Mouse (Mus musculus) CD4-positive helper T cell, adult 2 months (primary cell): ENCODE measurements around the gene 9230112D13Rik.

Experiments
- DNase-seq: peaks from one replicate; pipeline ENCODE4 v3.0.0-alpha.2; 2012; ENCODE audit warnings: low read depth, missing footprints, low spot score

Gene 9230112D13Rik

GRCm38 (mm10) chr14:34541896-34542295 is 19.3 kb upstream of the 9230112D13Rik start:
- no peak for DNase-seq

GRCm38 (mm10) chr14:34540685-34541162 is 18.1 kb upstream of the 9230112D13Rik start:
- no peak for DNase-seq

- DNase-seq: no peak
Observed at GRCm38 (mm10) chr14:34535883-34536282, 13.3 kb upstream of the 9230112D13Rik start.

- no peak for DNase-seq
Observed at GRCm38 (mm10) chr14:34533537-34533936, 10.9 kb upstream of the 9230112D13Rik start.

GRCm38 (mm10) chr14:34532536-34532935 is 9.9 kb upstream of the 9230112D13Rik start:
- no peak for DNase-seq

- DNase-seq: no peak
Observed at GRCm38 (mm10) chr14:34528804-34529203, 6.2 kb upstream of the 9230112D13Rik start.

GRCm38 (mm10) chr14:34517959-34518544 is 4.5 kb downstream of the 9230112D13Rik start:
- no peak for DNase-seq

GRCm38 (mm10) chr14:34516960-34517577 is 5.5 kb downstream of the 9230112D13Rik start:
- DNase-seq: no peak

- DNase-seq: no peak
Observed at GRCm38 (mm10) chr14:34515860-34516259, 6.7 kb downstream of the 9230112D13Rik start.

- no peak for DNase-seq
Observed at GRCm38 (mm10) chr14:34514120-34514519, 8.5 kb downstream of the 9230112D13Rik start.

- no peak for DNase-seq
Observed at GRCm38 (mm10) chr14:34512602-34513001, 10.0 kb downstream of the 9230112D13Rik start.

- DNase-seq: no peak
Observed at GRCm38 (mm10) chr14:34511901-34512300, 10.7 kb downstream of the 9230112D13Rik start.

GRCm38 (mm10) chr14:34508842-34509439 is 13.7 kb downstream of the 9230112D13Rik start:
- no peak for DNase-seq

- no peak for DNase-seq
Observed at GRCm38 (mm10) chr14:34508187-34508840, 14.3 kb downstream of the 9230112D13Rik start.

GRCm38 (mm10) chr14:34505309-34505708 is 17.3 kb downstream of the 9230112D13Rik start:
- no peak for DNase-seq

GRCm38 (mm10) chr14:34504377-34504776 is 18.2 kb downstream of the 9230112D13Rik start:
- DNase-seq: no peak

GRCm38 (mm10) chr14:34503759-34504158 is 18.8 kb downstream of the 9230112D13Rik start:
- DNase-seq: no peak

GRCm38 (mm10) chr14:34503325-34503647 is 19.3 kb downstream of the 9230112D13Rik start, which contains the start of gene Bmpr1a:
Gene Bmpr1a, minus strand, starts transcription at chr14:34503341.
- no peak for DNase-seq

GRCm38 (mm10) chr14:34502475-34503324 is 19.9 kb downstream of the 9230112D13Rik start:
- DNase-seq: peak; percentile 84

- DNase-seq: peak; percentile 51
Observed at GRCm38 (mm10) chr14:34501804-34502474, 20.7 kb downstream of the 9230112D13Rik start.

GRCm38 (mm10) chr14:34501447-34501803 is 21.2 kb downstream of the 9230112D13Rik start:
- DNase-seq: peak; percentile 30
